Mouse (Mus musculus): ENCODE data around the gene Vmn1r32. TPM values are rescaled to one million over a fixed set of nuclear protein-coding genes. Genes with fewer than 3 reads are reported as not detected.
A peak's percentile ranks its signal among the peaks of the same experiment; 100 is the strongest.

Vmn1r32 gene
- total RNA-seq (2021), result not detected
- long read RNA-seq, experiment 1, result 0 reads
- long read RNA-seq, experiment 2, result 0 reads

DNA sequence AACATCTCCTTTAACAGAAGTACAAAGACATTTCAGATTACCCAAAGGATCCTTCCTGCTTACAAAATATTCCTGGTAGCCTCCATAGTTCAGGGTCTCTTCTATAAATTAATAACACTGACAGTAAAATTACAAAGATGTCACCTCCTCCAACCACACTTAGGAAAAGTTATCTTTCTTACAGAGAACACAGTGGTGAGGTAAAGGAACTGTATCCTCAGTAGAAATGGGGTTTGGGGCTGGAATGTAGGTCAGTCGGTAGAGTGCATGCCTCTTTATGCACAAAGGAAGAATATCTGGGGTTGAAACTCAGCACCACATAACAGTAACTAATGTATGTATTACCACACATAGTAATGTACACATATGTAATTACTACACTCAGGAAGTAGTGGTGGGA, at the start of gene Vmn1r32:
Gene Vmn1r32, minus strand, starts transcription at position 101 of the 400 bp plus-strand sequence.
- intact Hi-C loops (cut with DNase I), result no loop called here

DNA sequence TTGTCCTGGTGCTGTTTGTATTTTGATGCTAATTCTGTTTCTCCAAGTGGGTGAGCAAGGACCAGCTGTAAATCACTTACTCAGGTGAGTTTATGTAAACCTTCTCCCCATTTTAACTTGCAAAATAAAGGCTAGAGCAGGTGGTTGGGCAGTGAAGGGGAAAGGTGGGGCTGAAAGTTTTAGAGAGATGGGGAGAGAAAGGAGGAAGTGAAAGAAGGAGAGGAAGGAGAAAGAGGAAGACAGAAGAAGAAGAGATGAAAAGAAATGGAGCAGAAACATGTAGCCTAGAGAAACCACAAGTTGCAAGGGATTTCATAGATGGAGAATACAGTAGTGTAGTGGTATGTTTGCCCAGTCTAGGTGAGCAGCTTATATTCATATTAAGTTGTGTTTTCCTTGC, 35.9 kb upstream of the Vmn1r32 start:
- DNase-seq, result no peak
- intact Hi-C loops (cut with DNase I), result no loop called here

More for the DNA sequence above, at the start of gene Vmn1r32:
- no peak for DNase-seq

DNA sequence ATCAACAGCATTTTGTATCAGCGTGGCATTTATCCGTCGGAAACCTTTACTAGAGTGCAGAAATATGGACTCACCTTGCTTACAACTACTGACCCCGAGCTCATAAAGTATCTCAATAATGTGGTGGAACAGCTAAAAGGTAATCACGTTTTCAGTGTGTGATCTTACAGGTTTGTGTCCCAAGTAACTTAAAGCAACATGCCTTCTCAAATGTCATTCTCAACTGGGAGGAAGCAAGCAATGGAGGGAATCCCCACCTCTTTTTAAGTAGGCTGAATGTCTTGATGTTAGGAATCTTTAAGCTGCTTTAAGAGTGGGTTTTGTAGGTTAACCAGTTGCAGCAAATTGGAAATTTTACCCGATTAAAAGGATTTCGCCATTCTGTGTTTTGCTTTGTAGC, 23.9 kb downstream of the Vmn1r32 start:
- intact Hi-C loops (cut with DNase I), result no loop called here
- no peak for DNase-seq

GRCm38 (mm10) chr6:66535028-66535862, 24.7 kb downstream of the Vmn1r32 start, which contains the start of gene Mad2l1:
Mad2l1 (plus strand) TSS chr6:66535390.
- DNase-seq, result peak; percentile 93 to 98
- intact Hi-C loops (cut with DNase I), result no loop called here

DNA sequence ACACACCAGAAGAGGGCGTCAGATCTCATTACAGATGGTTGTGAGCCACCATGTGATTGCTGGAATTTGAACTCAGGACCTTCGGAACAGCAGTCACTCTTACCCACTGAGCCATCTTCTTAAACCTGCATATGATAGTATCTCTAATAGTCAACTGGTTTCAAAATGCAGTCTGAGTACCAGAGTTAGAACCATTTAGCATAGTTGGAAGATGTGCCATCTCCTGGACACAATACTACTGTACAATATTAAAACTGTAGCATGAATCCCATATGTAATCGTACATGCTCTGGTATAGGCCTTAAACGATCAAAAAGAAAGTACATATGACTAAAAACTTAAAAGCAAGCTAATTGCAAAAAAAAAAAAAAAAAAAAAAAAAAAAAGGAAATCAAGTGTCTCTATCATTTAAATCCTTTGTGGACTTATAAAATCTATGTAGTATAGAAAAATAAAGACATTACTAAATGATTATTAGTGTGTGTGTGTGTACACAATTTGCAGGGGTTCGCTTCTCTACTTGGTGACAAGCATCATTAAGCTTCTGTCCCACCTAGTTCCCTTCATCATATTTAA, 25.4 kb downstream of the Vmn1r32 start:
- intact Hi-C loops (cut with DNase I), result loop anchor here (5.0 kb wide), 1 partner anchor 882 kb away; no protein-coding TSS in a partner anchor

GRCm38 (mm10) chr6:66533241-66533640, 26.7 kb downstream of the Vmn1r32 start:
- no peak for DNase-seq
- intact Hi-C loops (cut with DNase I), result loop anchor here (5.0 kb wide), 1 partner anchor 881 kb away; no protein-coding TSS in a partner anchor

More for the DNA sequence above, 25.4 kb downstream of the Vmn1r32 start:
- no peak for DNase-seq

GRCm38 (mm10) chr6:66528386-66528785, 31.5 kb downstream of the Vmn1r32 start:
- DNase-seq, result no peak
- intact Hi-C loops (cut with DNase I), result loop anchor here (5.0 kb wide), 1 partner anchor 1016 kb away; no protein-coding TSS in a partner anchor

GRCm38 (mm10) chr6:66516368-66516767, 43.5 kb downstream of the Vmn1r32 start:
- no peak for DNase-seq
- intact Hi-C loops (cut with DNase I), result no loop called here

Other genes with a start within 250 kb of the Vmn1r32 start
- 1 to 10 TPM; 1.1 to 1.4 TPM for gene Mad2l1, start 24.7 kb downstream of the Vmn1r32 start, total RNA-seq (2021)
- gene Vmn1r33, start 58.2 kb upstream of the Vmn1r32 start, total RNA-seq (2021), result not detected
- gene Vmn1r34, start 83.8 kb upstream of the Vmn1r32 start, total RNA-seq (2021), result not detected
- gene Vmn1r35, start 125.8 kb upstream of the Vmn1r32 start, total RNA-seq (2021), result not detected
- gene Vmn1r36, start 159.1 kb upstream of the Vmn1r32 start, total RNA-seq (2021), result not detected
- gene Vmn1r37, start 169.3 kb upstream of the Vmn1r32 start, total RNA-seq (2021), result not detected
- not detected for gene Vmn1r38, start 222.5 kb upstream of the Vmn1r32 start, total RNA-seq (2021)